Mouse (Mus musculus): ENCODE data around the gene Psmd1.

- no peak for TF ChIP-seq MAFK (IDR thresholded peaks at IDR 0.05; ENCODE audit: insufficient read depth, low read depth, low read length)
- no peak for TF ChIP-seq ZC3H11A (IDR thresholded peaks at IDR 0.05; ENCODE audit: borderline replicate concordance, low read depth, low read length)
- no peak for TF ChIP-seq HCFC1 (IDR thresholded peaks at IDR 0.05; ENCODE audit: borderline replicate concordance, insufficient read depth, low read length)
- no peak for TF ChIP-seq ZNF384 (IDR thresholded peaks at IDR 0.05; ENCODE audit: low read depth, low read length)
- no peak for TF ChIP-seq CHD2 (IDR thresholded peaks at IDR 0.05; ENCODE audit: low read depth, low read length)
Measured at GRCm38 (mm10) chr1:86021365-86021989, 42.7 kb upstream of the Psmd1 start.
